In genomic region chr2:163609281-163609975, GRCm38 (mm10) we compare ENCODE assay signal across 21 mouse cellular contexts. TPM values are rescaled to one million over a fixed set of nuclear protein-coding genes. Genes with fewer than 3 reads are reported as not detected.
A peak's percentile ranks its signal among the peaks of the same experiment; 100 is the strongest.
DNase-seq lines count a peak whose midpoint lies in the region; ATAC-seq and TF ChIP-seq lines count a peak whose summit lies in the region.
"Had no signal": no experiment of that assay in that cellular context is flagged by ENCODE, and none has a peak within 500 bp of the region (broad histone marks: within the 10 kb centered on the region; RNA-seq: fewer than 3 reads in every experiment).

No protein-coding gene starts in this region.

- DNase-seq in cerebellum, postnatal 10 days: no peak
- peak; percentile 33 to 37 for DNase-seq in heart, postnatal 10 days
- DNase-seq in cerebellum, adult 2 months: peak; percentile 52 to 62
- no peak for DNase-seq in layer of hippocampus, adult 8-10 months (ENCODE audit: low spot score in 2 of 2)
- no peak for DNase-seq in retina, embryonic 14.5 days (ENCODE audit: low spot score)
- DNase-seq: gastrocnemius, postnatal 36 days; kidney, adult 18-20 months; left cerebral cortex, postnatal 4 days; lung, embryonic 14.5 days; lung, postnatal 4 days; right cerebral cortex, adult 18-20 months had no signal

- ATAC-seq in cerebellum, adult (ENCODE audit: insufficient number of reproducible peaks, low FRiP score, low TSS enrichment): peak; percentile 70
- no peak for ATAC-seq in heart, embryonic 12.5 days (ENCODE audit: insufficient number of reproducible peaks, low FRiP score)
- ATAC-seq in intestine, embryonic 15.5 days: 0 out of 2 replicates have a peak, but pooled peaks have one; percentile 28
- ATAC-seq: CD4-positive, CD25-positive, alpha-beta regulatory T cell, adult 4 months; forebrain, embryonic 14.5 days; hindbrain, embryonic 16.5 days; midbrain, embryonic 16.5 days had no signal

- H3K4me2 ChIP-seq in heart, embryonic 12.5 days: no peak overlapping the region
- H3K4me2 ChIP-seq in intestine, embryonic 15.5 days (replicated peaks): no peak overlapping the region
- H3K4me2 ChIP-seq: embryonic facial prominence, embryonic 13.5 days; limb, embryonic 15.5 days; lung, embryonic 14.5 days had no signal

- H3K9ac ChIP-seq in heart, embryonic 12.5 days: no peak overlapping the region
- H3K9ac ChIP-seq in intestine, embryonic 15.5 days: 0 out of 2 replicates have a peak overlapping the region, but pooled peaks have one; percentile 8
- H3K9ac ChIP-seq: embryonic facial prominence, embryonic 13.5 days; limb, embryonic 15.5 days; liver, embryonic 14.5 days; lung, embryonic 14.5 days had no signal

- no peaks in the 10 kb centered on the region for H3K27me3 ChIP-seq in heart, embryonic 12.5 days (replicated peaks)
- H3K27me3 ChIP-seq in cerebellum, adult 2 months (ENCODE audit: control insufficient read depth, insufficient read depth, low read length): no peaks in the 10 kb centered on the region
- no peaks in the 10 kb centered on the region for H3K27me3 ChIP-seq in intestine, embryonic 15.5 days (replicated peaks)
- H3K27me3 ChIP-seq: embryonic facial prominence, embryonic 13.5 days; limb, embryonic 15.5 days had no signal

- TF ChIP-seq CTCF in cerebellum, adult 2 months (IDR thresholded peaks at IDR 0.05; ENCODE audit: borderline replicate concordance, insufficient read depth, low read depth, low read length): no peak; the same call in 1 of the 2 replicates

- peaks cover 4% of the 10 kb centered on the region; the same call in 1 of the 2 replicates for H3K9me3 ChIP-seq in heart, embryonic 12.5 days (replicated peaks)
- H3K9me3 ChIP-seq in intestine, embryonic 15.5 days: no peaks in the 10 kb centered on the region
- H3K9me3 ChIP-seq: embryonic facial prominence, embryonic 13.5 days; limb, embryonic 15.5 days had no signal

- 82% methylated on average over 12 of the region's 12 CpGs for WGBS in heart, embryonic 12.5 days
- 18% methylated on average over 12 of the region's 12 CpGs for WGBS in cerebellum, adult 2 months
- WGBS in intestine, embryonic 15.5 days: 62% methylated on average over 12 of the region's 12 CpGs

- H3K36me3 ChIP-seq in heart, embryonic 12.5 days: peaks cover 56% of the 10 kb centered on the region
- peaks cover 22% of the 10 kb centered on the region for H3K36me3 ChIP-seq in intestine, embryonic 15.5 days

- intact Hi-C loops in heart, postnatal 10 days (cut with DNase I): loop anchor here (10.0 kb wide), 1 partner anchor 175 kb away; no protein-coding TSS in a partner anchor

- no peak overlapping the region for H3K4me3 ChIP-seq in heart, embryonic 12.5 days
- no peak overlapping the region for H3K4me3 ChIP-seq in cerebellum, adult 2 months (replicated peaks; ENCODE audit: insufficient read depth, low read depth, low read length)
- no peak overlapping the region for H3K4me3 ChIP-seq in intestine, embryonic 15.5 days (replicated peaks)
- H3K4me3 ChIP-seq: embryonic facial prominence, embryonic 13.5 days; limb, embryonic 15.5 days had no signal

- no peak for TF ChIP-seq POLR2A in cerebellum, adult 2 months (IDR thresholded peaks at IDR 0.05; ENCODE audit: borderline replicate concordance, insufficient read depth, low read length)

- no peak overlapping the region for H3K27ac ChIP-seq in heart, embryonic 12.5 days (ENCODE audit: poor library complexity, severe bottlenecking)
- H3K27ac ChIP-seq in cerebellum, adult 2 months (ENCODE audit: insufficient read depth, low read length): peak overlapping the region; percentile 66
- H3K27ac ChIP-seq in intestine, embryonic 15.5 days: peak overlapping the region; percentile 36; the same call in 1 of the 2 replicates
- H3K27ac ChIP-seq: embryonic facial prominence, embryonic 13.5 days; limb, embryonic 15.5 days; liver, embryonic 14.5 days had no signal

- peaks cover 12% of the 10 kb centered on the region for H3K4me1 ChIP-seq in heart, embryonic 12.5 days (replicated peaks)
- H3K4me1 ChIP-seq in cerebellum, adult 2 months (ENCODE audit: control insufficient read depth, insufficient read depth, low read length): peaks cover 7% of the 10 kb centered on the region
- H3K4me1 ChIP-seq in intestine, embryonic 15.5 days (replicated peaks): peaks cover 8% of the 10 kb centered on the region
- H3K4me1 ChIP-seq: embryonic facial prominence, embryonic 13.5 days; limb, embryonic 15.5 days had no signal

RNA-seq across cellular contexts. Expression of gene Ttpal, which starts 7.3 kb away (rescaled TPM):
- 10 to 100 TPM; 13.6 to 14.2 TPM for total RNA-seq in heart, postnatal 10 days (2021)
- polyA plus RNA-seq in heart, embryonic 12.5 days (2016; fragmentation: Nextera tagmentation; extraction: Ambion mirVana): 26.9 and 27.8 TPM in 2 replicates
- polyA plus RNA-seq in cerebellum, adult 2 months (2012; rRNA removed): 23.7 and 28.0 TPM in 2 replicates
- 25.7 and 26.5 TPM in 2 replicates for polyA plus RNA-seq in intestine, embryonic 15.5 days (2015; fragmentation: Nextera tagmentation; extraction: Ambion mirVana)
- total RNA-seq in layer of hippocampus, adult 8-10 months (2022): 10 to 100 TPM; 48.2 to 50.3 (median 49.2) TPM

RNA-seq across cellular contexts. Expression of gene Serinc3, which starts 35.5 kb away (rescaled TPM):
- total RNA-seq in heart, postnatal 10 days (2021): 100 to 1,000 TPM; 327 to 358 TPM
- 67.7 and 76.7 TPM in 2 replicates for polyA plus RNA-seq in heart, embryonic 12.5 days (2016; fragmentation: Nextera tagmentation; extraction: Ambion mirVana)
- polyA plus RNA-seq in cerebellum, adult 2 months (2012; rRNA removed): 162 and 179 TPM in 2 replicates
- 45.3 and 47.1 TPM in 2 replicates for polyA plus RNA-seq in intestine, embryonic 15.5 days (2015; fragmentation: Nextera tagmentation; extraction: Ambion mirVana)
- total RNA-seq in layer of hippocampus, adult 8-10 months (2022): 100 to 1,000 TPM; 201 to 242 (median 213) TPM

RNA-seq across cellular contexts. Expression of gene Pkig, which starts 48.8 kb away (rescaled TPM):
- total RNA-seq in heart, postnatal 10 days (2021): 100 to 1,000 TPM; 177 to 195 TPM
- 233 and 241 TPM in 2 replicates for polyA plus RNA-seq in heart, embryonic 12.5 days (2016; fragmentation: Nextera tagmentation; extraction: Ambion mirVana)
- polyA plus RNA-seq in cerebellum, adult 2 months (2012; rRNA removed): 49.6 and 57.4 TPM in 2 replicates
- 113 and 122 TPM in 2 replicates for polyA plus RNA-seq in intestine, embryonic 15.5 days (2015; fragmentation: Nextera tagmentation; extraction: Ambion mirVana)
- total RNA-seq in layer of hippocampus, adult 8-10 months (2022): 10 to 100 TPM; 67.0 to 98.4 (median 83.6) TPM

Comparison
In these comparisons a context has a peak if more than half of its experiments do, and no peak if none do; other contexts are left out.
1. DNase-seq: peak in heart, postnatal 10 days (2 of 2) and cerebellum, adult 2 months (2 of 2); none in cerebellum, postnatal 10 days (0 of 2), layer of hippocampus, adult 8-10 months (0 of 2) and retina, embryonic 14.5 days (single experiment).